Mouse (Mus musculus): Measurements from ENCODE around the gene Phf21b. TPM values are rescaled to one million over a fixed set of nuclear protein-coding genes. Genes with fewer than 3 reads are reported as not detected.

The Phf21b gene
- polyA plus RNA-seq, 1 experiment from 2014 or later: 11.3 TPM

DNA sequence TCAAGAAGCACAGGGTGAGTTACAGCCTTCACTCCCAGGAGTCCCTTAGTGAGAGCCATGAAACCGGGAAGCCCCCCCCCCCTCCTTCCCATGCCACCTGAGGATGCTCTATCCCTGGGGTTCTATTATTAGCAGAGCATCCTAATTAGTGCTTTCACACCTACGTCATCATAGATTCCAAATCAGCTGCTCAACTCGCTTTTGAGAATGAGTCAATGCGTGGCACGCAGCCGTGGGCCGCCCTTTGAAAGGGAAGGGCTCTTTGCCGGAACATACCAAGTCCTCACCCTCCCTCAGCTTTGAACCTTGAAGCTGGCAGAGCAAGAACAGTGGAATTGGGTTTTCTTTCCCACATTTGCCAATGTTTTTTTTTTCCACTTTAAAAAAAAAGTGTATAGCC is 6.1 kb upstream of the Phf21b start:
- Histone ChIP-seq H3K4me1 (replicated peaks) (peaks cover 6% of the 10 kb centered on the region), H3K9ac (no peak overlapping the region), H3K27me3 (no peaks in the 10 kb centered on the region), H3K4me3 (no peak overlapping the region), H3K27ac (no peak overlapping the region), H3K4me2 (no peak overlapping the region), H3K36me3 (no peaks in the 10 kb centered on the region), H3K9me3 (no peaks in the 10 kb centered on the region)
- 89% methylated on average over 8 of the region's 8 CpGs for WGBS
- no peak for ATAC-seq (ENCODE audit: low FRiP score)

DNA sequence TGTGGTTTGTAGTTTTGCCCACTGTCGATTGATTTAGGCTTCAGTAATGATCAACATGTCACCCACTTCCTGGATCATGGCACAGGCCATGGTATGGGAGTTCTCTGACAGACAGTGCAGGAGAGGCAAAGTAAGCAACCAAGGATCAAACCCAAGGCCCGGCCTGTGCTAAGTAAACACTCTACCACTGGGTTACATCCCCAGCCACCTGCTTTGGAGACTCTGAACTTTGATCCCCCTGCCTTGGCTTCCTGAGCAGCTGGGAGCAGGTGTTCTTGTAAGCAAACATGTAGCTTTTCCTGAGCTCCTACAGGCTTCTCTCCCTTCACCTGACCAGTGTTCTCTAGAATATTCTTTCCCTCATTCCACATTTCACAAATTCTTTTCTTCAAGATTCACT is 1.8 kb upstream of the Phf21b start:
- H3K36me3 ChIP-seq: no peaks in the 10 kb centered on the region
- H3K4me1 ChIP-seq (replicated peaks): peaks cover 14% of the 10 kb centered on the region
- H3K27me3 ChIP-seq: no peaks in the 10 kb centered on the region
- no peak for ATAC-seq (ENCODE audit: low FRiP score)
- H3K4me2 ChIP-seq: no peak overlapping the region
- H3K9me3 ChIP-seq: no peaks in the 10 kb centered on the region
- H3K27ac ChIP-seq: no peak overlapping the region
- H3K9ac ChIP-seq: no peak overlapping the region
- WGBS: 87% methylated on average over 2 of the region's 2 CpGs
- no peak overlapping the region for H3K4me3 ChIP-seq

DNA sequence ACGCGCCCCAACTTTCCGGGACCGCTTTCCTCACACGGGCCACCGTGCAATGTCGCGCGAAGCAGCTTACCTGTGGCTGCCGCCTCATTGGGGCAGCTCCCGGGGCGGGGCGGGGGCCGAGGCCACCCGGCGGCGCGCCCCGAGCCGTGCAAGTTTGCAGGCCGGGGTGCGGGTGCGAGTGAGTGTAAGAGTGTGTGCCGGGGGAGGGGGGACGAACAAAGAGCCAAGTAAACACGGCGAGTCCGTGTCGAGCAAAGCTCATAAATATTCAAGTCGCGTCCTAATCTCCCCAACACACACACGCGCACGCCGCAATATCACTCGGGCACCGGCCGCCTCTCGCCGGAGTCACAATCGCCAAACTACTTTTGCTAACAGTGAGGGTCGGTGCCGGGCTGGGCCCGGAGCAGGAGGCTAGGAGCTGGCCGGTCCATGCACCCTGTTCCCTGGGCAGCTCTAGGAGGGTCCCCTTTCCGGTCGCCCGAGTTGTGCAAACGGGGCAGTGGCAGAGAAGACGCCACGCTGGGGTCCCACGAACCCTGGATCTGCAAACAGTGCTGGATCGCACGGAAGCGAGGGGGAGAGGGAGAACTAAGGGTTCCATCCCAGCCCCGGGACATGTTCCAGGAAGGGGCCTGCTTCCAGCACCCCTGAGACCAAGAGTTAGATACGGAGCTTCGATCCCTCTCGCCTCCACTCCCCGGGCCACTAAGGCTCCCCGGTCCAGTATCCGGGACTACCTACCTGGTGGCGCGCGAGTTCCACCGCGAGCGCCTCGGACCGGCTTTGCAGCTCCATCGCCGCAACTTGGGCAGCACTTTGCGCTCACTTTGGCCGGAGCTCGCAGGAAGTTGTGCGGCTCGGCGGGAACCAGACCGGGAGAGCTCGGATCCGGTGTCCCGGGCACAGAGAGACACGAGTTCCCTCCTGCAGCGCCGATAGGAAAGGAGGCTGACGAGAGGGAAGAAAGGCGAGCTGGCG is 638 bp downstream of the Phf21b start:
- WGBS: under 1% methylated on average over 87 of the region's 88 CpGs
- peaks cover 38% of the 10 kb centered on the region for H3K4me1 ChIP-seq (replicated peaks)
- H3K27me3 ChIP-seq: no peaks in the 10 kb centered on the region
- H3K4me3 ChIP-seq: peak overlapping the region; percentile 83
- no peaks in the 10 kb centered on the region for H3K9me3 ChIP-seq
- ATAC-seq (ENCODE audit: low FRiP score): peak; percentile 24
- peak overlapping the region; percentile 97 for H3K27ac ChIP-seq
- H3K36me3 ChIP-seq: no peaks in the 10 kb centered on the region
- peak overlapping the region; percentile 94 for H3K4me2 ChIP-seq
- H3K9ac ChIP-seq: peak overlapping the region; percentile 95

- no peaks in the 10 kb centered on the region for H3K36me3 ChIP-seq
- H3K9me3 ChIP-seq: no peaks in the 10 kb centered on the region
- ATAC-seq (ENCODE audit: low FRiP score): peak; percentile 1; the same call in 1 of the 2 replicates
- no peaks in the 10 kb centered on the region for H3K27me3 ChIP-seq
- H3K27ac ChIP-seq: peak overlapping the region; percentile 97
- WGBS: 0% methylated on average over 49 of the region's 49 CpGs
- peak overlapping the region; percentile 94 for H3K4me2 ChIP-seq
- H3K4me1 ChIP-seq (replicated peaks): peaks cover 47% of the 10 kb centered on the region
- peak overlapping the region; percentile 83 for H3K4me3 ChIP-seq
- peak overlapping the region; percentile 95 for H3K9ac ChIP-seq
These were observed 1.6 kb downstream of the Phf21b start for GRCm38 (mm10) chr15:84854171-84854811.

DNA sequence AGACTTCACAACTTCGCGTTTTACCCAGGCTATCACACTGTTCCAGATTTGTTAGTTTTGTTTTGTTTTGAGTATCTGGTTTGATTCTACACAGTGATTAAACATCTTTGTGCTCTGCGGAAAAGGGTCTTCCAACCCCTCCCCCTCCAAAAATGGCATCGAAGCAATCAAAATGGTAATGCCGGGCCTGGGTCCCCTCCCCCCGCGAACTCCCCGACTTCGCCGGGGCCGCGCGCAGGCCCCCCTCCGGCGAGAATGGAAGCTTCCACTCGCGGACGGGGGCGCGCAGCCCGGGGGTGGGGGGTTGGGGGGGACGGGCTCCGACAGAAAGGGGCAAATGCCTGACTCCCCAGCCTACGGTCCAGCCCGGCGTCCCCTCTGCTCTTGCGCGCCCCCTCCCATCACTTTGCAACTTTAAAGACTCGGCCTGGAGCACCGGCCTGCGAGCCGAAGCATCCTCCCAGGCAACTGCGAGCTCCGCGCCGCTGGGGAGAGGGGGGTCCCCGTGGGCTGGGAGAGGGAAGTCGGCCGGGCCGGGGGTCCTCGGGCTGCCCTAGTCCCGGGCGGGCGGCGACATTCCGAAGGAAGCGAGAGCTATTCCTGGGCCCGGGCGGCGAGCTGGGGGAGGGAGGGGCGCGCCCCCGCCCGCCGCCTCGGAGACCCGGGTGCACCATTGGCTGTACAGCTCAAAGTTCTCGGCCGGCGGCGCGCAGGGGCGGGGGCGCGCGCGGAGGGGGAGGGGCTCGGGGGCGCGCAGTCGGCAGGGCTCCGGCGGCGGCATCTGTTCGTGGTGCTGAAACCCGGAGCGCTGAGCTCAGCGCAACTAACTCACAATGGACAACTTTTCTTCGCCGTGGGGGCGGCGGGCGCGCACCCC is 2.4 kb downstream of the Phf21b start:
- 0% methylated on average over 56 of the region's 84 CpGs for WGBS
- peaks cover 55% of the 10 kb centered on the region for H3K4me1 ChIP-seq (replicated peaks)
- no peaks in the 10 kb centered on the region for H3K27me3 ChIP-seq
- peak overlapping the region; percentile 95 for H3K9ac ChIP-seq
- ATAC-seq (ENCODE audit: low FRiP score): peak; percentile 64
- H3K9me3 ChIP-seq: no peaks in the 10 kb centered on the region
- H3K27ac ChIP-seq: peak overlapping the region; percentile 97
- peak overlapping the region; percentile 94 for H3K4me2 ChIP-seq
- no peaks in the 10 kb centered on the region for H3K36me3 ChIP-seq
- peak overlapping the region; percentile 83 for H3K4me3 ChIP-seq

- peak overlapping the region; percentile 95 for H3K9ac ChIP-seq
- no peaks in the 10 kb centered on the region for H3K9me3 ChIP-seq
- H3K4me3 ChIP-seq: peak overlapping the region; percentile 83
- ATAC-seq (ENCODE audit: low FRiP score): no peak
- H3K27me3 ChIP-seq: no peaks in the 10 kb centered on the region
- no peaks in the 10 kb centered on the region for H3K36me3 ChIP-seq
- WGBS: 6% methylated on average over 10 of the region's 10 CpGs
- peaks cover 64% of the 10 kb centered on the region for H3K4me1 ChIP-seq (replicated peaks)
- peak overlapping the region; percentile 97 for H3K27ac ChIP-seq
- H3K4me2 ChIP-seq: peak overlapping the region; percentile 94
These were observed 3.3 kb downstream of the Phf21b start for GRCm38 (mm10) chr15:84852457-84853070.

DNA sequence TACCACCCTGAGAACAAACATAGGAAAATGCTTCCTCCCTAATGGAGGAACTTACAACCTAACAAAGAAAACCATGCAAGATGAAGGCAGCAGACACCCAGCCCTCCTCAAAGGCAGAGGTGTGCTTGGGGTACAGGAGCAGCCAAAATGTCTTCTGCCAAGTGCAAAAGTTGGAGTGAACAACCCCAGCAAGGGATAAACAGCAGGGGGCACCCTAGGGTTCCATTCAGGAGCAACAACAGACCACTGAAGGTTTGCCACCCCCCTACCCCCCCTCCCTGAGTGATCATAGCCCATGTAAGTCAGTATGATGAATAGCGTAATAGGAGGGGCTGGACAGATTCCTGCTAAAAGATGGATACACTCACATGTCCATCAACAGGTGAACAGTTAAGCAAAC is 5.5 kb downstream of the Phf21b start:
- Histone ChIP-seq H3K27me3 (no peaks in the 10 kb centered on the region), H3K4me1 (replicated peaks) (peaks cover 74% of the 10 kb centered on the region), H3K9ac (no peak overlapping the region), H3K27ac (no peak overlapping the region), H3K36me3 (no peaks in the 10 kb centered on the region), H3K4me3 (no peak overlapping the region), H3K4me2 (0 out of 2 replicates have a peak overlapping the region, but pooled peaks have one; percentile 94), H3K9me3 (no peaks in the 10 kb centered on the region)
- WGBS: 75% methylated on average over 1 of the region's 1 CpGs
- ATAC-seq (ENCODE audit: low FRiP score): no peak

GRCm38 (mm10) chr15:84846216-84846615 is 9.6 kb downstream of the Phf21b start:
- H3K4me3 ChIP-seq: no peak overlapping the region
- no peaks in the 10 kb centered on the region for H3K9me3 ChIP-seq
- 52% methylated on average over 3 of the region's 3 CpGs for WGBS
- no peaks in the 10 kb centered on the region for H3K27me3 ChIP-seq
- H3K9ac ChIP-seq: no peak overlapping the region
- no peak overlapping the region for H3K4me2 ChIP-seq
- no peak overlapping the region for H3K27ac ChIP-seq
- ATAC-seq (ENCODE audit: low FRiP score): no peak
- H3K4me1 ChIP-seq (replicated peaks): peaks cover 97% of the 10 kb centered on the region
- no peaks in the 10 kb centered on the region for H3K36me3 ChIP-seq

- no peaks in the 10 kb centered on the region for H3K27me3 ChIP-seq
- H3K4me2 ChIP-seq: no peak overlapping the region
- H3K36me3 ChIP-seq: no peaks in the 10 kb centered on the region
- 68% methylated on average over 4 of the region's 4 CpGs for WGBS
- peaks cover 97% of the 10 kb centered on the region for H3K4me1 ChIP-seq (replicated peaks)
- H3K9me3 ChIP-seq: no peaks in the 10 kb centered on the region
- no peak overlapping the region for H3K27ac ChIP-seq
- H3K4me3 ChIP-seq: no peak overlapping the region
- no peak for ATAC-seq (ENCODE audit: low FRiP score)
- H3K9ac ChIP-seq: 0 out of 2 replicates have a peak overlapping the region, but pooled peaks have one; percentile 29
These were observed 11.0 kb downstream of the Phf21b start for GRCm38 (mm10) chr15:84844831-84845230.

DNA sequence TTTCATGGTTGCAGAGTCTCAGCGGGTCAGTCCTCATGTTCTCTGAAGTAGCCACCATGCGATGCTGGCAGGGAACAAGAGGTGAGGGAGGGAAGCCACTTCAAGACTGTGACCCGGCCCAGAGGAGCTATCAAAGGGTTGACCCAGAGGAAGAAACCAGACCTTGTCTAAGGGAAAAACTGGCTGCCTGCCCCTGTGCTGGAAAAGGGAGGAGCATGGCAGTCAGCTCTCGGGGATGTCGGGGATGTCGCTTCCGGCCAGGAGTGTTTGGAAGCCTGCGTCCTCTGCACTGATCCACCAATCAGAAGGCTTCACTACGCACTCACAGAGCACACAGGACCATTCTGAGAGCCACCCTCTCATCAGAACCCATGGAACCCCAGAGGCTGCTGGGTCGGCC is 12.8 kb downstream of the Phf21b start:
- Histone ChIP-seq H3K9me3 (no peaks in the 10 kb centered on the region), H3K4me1 (replicated peaks) (peaks cover 86% of the 10 kb centered on the region), H3K4me2 (peak overlapping the region; percentile 11; the same call in 1 of the 2 replicates), H3K27ac (peak overlapping the region; percentile 64), H3K27me3 (no peaks in the 10 kb centered on the region), H3K36me3 (no peaks in the 10 kb centered on the region), H3K4me3 (no peak overlapping the region), H3K9ac (0 out of 2 replicates have a peak overlapping the region, but pooled peaks have one; percentile 15)
- 59% methylated on average over 10 of the region's 10 CpGs for WGBS
- ATAC-seq (ENCODE audit: low FRiP score): no peak

- ATAC-seq (ENCODE audit: low FRiP score): peak; percentile 52
These were observed 13.7 kb downstream of the Phf21b start for GRCm38 (mm10) chr15:84841925-84842821.

More at GRCm38 (mm10) chr15:84841925-84842821, 13.7 kb downstream of the Phf21b start:
- peak overlapping the region; percentile 11 for H3K4me2 ChIP-seq
- no peak overlapping the region; the same call in 1 of the 2 replicates for H3K9ac ChIP-seq
- H3K27me3 ChIP-seq: no peaks in the 10 kb centered on the region
- H3K36me3 ChIP-seq: peaks cover 5% of the 10 kb centered on the region
- peak overlapping the region; percentile 64 for H3K27ac ChIP-seq
- H3K4me1 ChIP-seq (replicated peaks): peaks cover 86% of the 10 kb centered on the region
- H3K4me3 ChIP-seq: no peak overlapping the region
- H3K9me3 ChIP-seq: no peaks in the 10 kb centered on the region
- WGBS: 26% methylated on average over 19 of the region's 19 CpGs
